Mouse (Mus musculus): ENCODE data around the gene Obox6.

DNA sequence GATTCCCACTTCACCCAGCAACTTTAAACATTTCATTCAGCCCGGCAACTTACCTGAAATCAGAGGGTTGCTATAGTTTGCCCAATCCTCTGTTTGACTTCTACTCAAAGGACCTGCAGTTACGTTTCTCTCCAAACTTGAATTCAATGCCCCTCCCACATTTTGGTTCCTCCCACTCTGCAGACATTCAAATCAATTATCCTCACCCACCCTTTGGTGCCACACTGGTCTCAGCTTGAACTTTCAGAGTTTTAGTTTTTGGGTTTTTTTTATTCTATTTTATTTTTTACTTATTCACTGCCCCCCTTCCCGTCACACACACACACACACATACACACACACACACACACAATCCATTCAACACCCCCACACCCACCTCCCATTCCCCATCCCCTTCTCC, at the start of gene Obox6:
- TF ChIP-seq CTCF (IDR thresholded peaks at IDR 0.05; ENCODE audit: low read depth) = no peak
- no peak for TF ChIP-seq EP300 (IDR thresholded peaks at IDR 0.05; ENCODE audit: low read depth)

Measured in liver, embryonic 14.5 days (tissue).